ENCODE assay signal across 16 mouse cellular contexts in the genomic region with DNA sequence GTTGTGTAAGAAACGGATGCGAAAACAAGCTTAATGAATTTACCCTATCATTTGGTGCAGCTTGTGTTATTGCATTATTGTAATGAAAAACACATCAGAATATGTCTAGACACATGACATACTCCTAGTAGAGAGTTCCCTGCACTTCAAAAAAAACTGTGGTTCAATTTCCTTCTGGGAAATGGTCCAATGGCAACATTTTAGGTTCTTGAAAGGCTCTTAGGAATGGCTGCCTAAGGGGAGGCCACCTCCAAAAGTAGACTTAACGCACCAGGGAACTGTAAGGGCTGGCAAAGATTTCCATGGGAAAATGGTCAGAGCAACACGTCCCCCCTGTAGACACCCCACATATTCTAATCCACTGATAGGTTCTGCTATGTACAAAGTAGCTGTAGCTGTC.
"Had no signal": no experiment of that assay in that cellular context is flagged by ENCODE, and none has a peak within 500 bp of the region (broad histone marks: within the 10 kb centered on the region; RNA-seq: fewer than 3 reads in every experiment).

No protein-coding gene starts in this region.

- DNase-seq: kidney, adult 18-20 months; kidney, adult 9 months; kidney, postnatal 14 days; kidney, postnatal 4 days; layer of hippocampus, adult 9-11 months; layer of hippocampus, postnatal 36 days; liver; lung, postnatal 4 days; midbrain, embryonic 14.5 days; thymus, adult 18-20 months; thymus, postnatal 36 days had no signal

- H3K4me3 ChIP-seq: left cerebral cortex, adult 2 months; limb, embryonic 12.5 days; liver, embryonic 12.5 days; liver, embryonic 15.5 days had no signal

- H3K27me3 ChIP-seq: limb, embryonic 12.5 days; liver, embryonic 12.5 days; liver, embryonic 15.5 days had no signal

- ATAC-seq: liver, embryonic 12.5 days had no signal

- H3K4me2 ChIP-seq: limb, embryonic 12.5 days; liver, embryonic 12.5 days; liver, embryonic 15.5 days; midbrain, embryonic 11.5 days had no signal

- H3K9me3 ChIP-seq: limb, embryonic 12.5 days; liver, embryonic 12.5 days; liver, embryonic 15.5 days had no signal

- H3K36me3 ChIP-seq: limb, embryonic 12.5 days; liver, embryonic 12.5 days; liver, embryonic 15.5 days had no signal

- H3K27ac ChIP-seq: left cerebral cortex, adult 2 months; limb, embryonic 12.5 days; liver, embryonic 12.5 days; liver, embryonic 15.5 days had no signal

- H3K9ac ChIP-seq: limb, embryonic 12.5 days; liver, embryonic 12.5 days; liver, embryonic 15.5 days had no signal

- H3K4me1 ChIP-seq: limb, embryonic 12.5 days; liver, embryonic 12.5 days; liver, embryonic 15.5 days had no signal
